Mouse (Mus musculus): ENCODE results near the gene Ccdc9. TPM values are rescaled to one million over a fixed set of nuclear protein-coding genes. Genes with fewer than 3 reads are reported as not detected.

The Ccdc9 gene
- total and polyA plus RNA-seq, 3 experiments = 8.1 to 133 (median 66.0) TPM

- no peaks in the 10 kb centered on the region for H3K36me3 ChIP-seq (replicated peaks)
- no peak for TF ChIP-seq GATA1 (IDR thresholded peaks at IDR 0.05; ENCODE audit: borderline replicate concordance, low read length)
- DNase-seq (ENCODE audit: low spot score) (no peak), ATAC-seq (ENCODE audit: extremely low read depth, insufficient number of reproducible peaks, low FRiP score, poor library complexity, severe bottlenecking) (no peak)
- H3K27me3 ChIP-seq (ENCODE audit: insufficient read depth, low read length) = peaks cover 10% of the 10 kb centered on the region
- H3K9me3 ChIP-seq (replicated peaks) = no peaks in the 10 kb centered on the region
- H3K4me1 ChIP-seq (ENCODE audit: insufficient read depth, low read depth, low read length) = peaks cover 11% of the 10 kb centered on the region
- no peak overlapping the region for H3K4me3 ChIP-seq (ENCODE audit: low read depth, low read length)
Measured at GRCm38 (mm10) chr7:16240978-16241303, 45.7 kb downstream of the Ccdc9 start.

DNA sequence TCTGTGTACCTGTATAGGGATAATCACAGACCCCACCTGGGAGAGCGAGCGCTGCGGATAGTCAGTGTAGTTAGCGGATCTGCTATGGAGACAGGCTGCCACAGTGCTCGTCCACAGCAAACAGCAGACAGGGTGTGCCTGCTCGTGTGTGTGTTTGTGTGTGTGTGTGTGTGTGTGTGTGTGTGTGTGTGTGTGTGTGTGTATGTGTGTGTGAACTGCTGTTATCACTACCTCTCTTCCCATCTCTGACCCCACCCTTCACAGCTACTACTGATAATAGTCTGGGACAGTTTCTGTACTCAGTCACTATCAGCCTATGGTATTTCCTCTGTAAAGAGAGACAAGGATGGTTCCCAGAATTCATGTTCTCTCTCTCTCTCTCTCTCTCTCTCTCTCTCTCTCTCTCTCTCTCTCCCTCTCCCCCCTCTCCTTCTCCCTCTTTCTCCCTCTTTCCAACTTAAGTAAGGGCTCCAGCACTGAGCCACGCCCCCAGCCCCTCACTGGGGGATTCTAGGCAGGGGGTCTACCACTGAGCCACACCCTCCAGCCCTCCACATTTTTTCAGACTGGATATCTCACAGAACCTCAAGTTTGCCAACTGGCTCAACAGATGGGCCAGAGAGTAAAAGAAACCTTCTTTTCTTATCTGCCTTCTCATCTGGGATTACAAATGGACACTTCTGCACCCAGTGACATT is 46.2 kb downstream of the Ccdc9 start:
- DNase-seq (ENCODE audit: low spot score) (no peak), ATAC-seq (ENCODE audit: extremely low read depth, insufficient number of reproducible peaks, low FRiP score, poor library complexity, severe bottlenecking) (peak; percentile 34; the same call in 1 of the 2 replicates)
- TF ChIP-seq POLR2AphosphoS5 (IDR thresholded peaks at IDR 0.05; ENCODE audit: insufficient replicate concordance, low read depth, low read length) = no peak
- TF ChIP-seq GATA2 (IDR thresholded peaks at IDR 0.05; ENCODE audit: borderline replicate concordance, low read depth, low read length) = no peak
- no peak for TF ChIP-seq TAL1 (conservative IDR thresholded peaks at IDR 0.05; ENCODE audit: low read depth, low read length)
- TF ChIP-seq CTCF (IDR thresholded peaks at IDR 0.05; ENCODE audit: low read depth, low read length) = no peak
- Histone ChIP-seq H3K9me3 (replicated peaks) (no peaks in the 10 kb centered on the region), H3K4me1 (ENCODE audit: insufficient read depth, low read depth, low read length) (peaks cover 11% of the 10 kb centered on the region), H3K36me3 (replicated peaks) (no peaks in the 10 kb centered on the region), H3K4me3 (ENCODE audit: low read depth, low read length) (no peak overlapping the region), H3K27me3 (ENCODE audit: insufficient read depth, low read length) (peaks cover 10% of the 10 kb centered on the region)

DNA sequence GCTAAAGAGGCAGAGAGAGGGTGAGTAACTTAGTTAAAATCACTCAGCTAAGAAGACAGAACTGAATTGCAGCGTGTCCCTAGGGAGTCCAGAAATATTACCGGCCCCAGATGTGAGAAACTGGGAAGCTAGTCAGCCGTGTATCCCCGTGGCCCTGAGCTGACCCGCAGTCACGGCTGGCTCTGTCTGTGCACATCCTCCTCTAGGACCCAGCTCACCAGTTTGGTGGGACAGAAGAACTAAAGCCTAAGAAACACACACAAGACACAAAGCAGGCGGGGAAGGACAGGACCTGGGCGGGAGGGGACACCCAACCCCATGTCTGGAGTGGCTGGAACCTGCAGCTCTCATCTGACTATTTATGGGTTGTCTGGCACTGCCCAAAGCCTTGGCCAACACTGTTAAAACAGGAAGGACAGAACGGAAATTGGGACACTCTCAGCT is 47.0 kb downstream of the Ccdc9 start:
- H3K4me3 ChIP-seq (ENCODE audit: low read depth, low read length) = no peak overlapping the region
- DNase-seq (ENCODE audit: low spot score) = no peak

DNA sequence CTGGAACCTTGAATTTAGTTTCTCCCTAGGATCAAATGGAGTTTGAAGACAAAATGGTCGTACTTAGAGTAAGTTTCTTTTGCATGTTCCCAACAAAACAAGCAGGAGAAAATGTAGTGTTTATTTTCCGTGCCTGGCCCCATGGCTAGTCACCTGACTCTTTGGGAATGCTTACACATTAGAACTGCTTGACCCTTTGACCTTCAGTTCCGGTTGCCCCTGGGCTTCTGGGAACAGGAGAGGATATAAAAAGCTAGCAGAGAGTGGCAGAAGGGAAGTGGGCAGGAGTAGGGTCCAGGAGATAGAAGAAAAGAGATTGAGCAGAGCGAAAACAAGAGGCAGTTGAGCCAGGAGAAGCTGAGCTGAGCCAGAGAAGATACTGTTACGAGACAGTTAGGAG is 56.7 kb downstream of the Ccdc9 start:
- Histone ChIP-seq H3K36me3 (replicated peaks) (no peaks in the 10 kb centered on the region), H3K9me3 (replicated peaks) (peaks cover 10% of the 10 kb centered on the region), H3K4me1 (ENCODE audit: insufficient read depth, low read depth, low read length) (no peaks in the 10 kb centered on the region), H3K27me3 (ENCODE audit: insufficient read depth, low read length) (peaks cover 10% of the 10 kb centered on the region), H3K4me3 (ENCODE audit: low read depth, low read length) (no peak overlapping the region)
- DNase-seq (ENCODE audit: low spot score) (no peak), ATAC-seq (ENCODE audit: extremely low read depth, insufficient number of reproducible peaks, low FRiP score, poor library complexity, severe bottlenecking) (no peak)
- TF ChIP-seq GATA1 (IDR thresholded peaks at IDR 0.05; ENCODE audit: borderline replicate concordance, low read length) (no peak), GATA2 (IDR thresholded peaks at IDR 0.05; ENCODE audit: borderline replicate concordance, low read depth, low read length) (no peak), TAL1 (conservative IDR thresholded peaks at IDR 0.05; ENCODE audit: low read depth, low read length) (no peak), CTCF (IDR thresholded peaks at IDR 0.05; ENCODE audit: low read depth, low read length) (no peak), POLR2AphosphoS5 (IDR thresholded peaks at IDR 0.05; ENCODE audit: insufficient replicate concordance, low read depth, low read length) (no peak)

More for the DNA sequence above, 47.0 kb downstream of the Ccdc9 start:
- Histone ChIP-seq H3K27me3 (ENCODE audit: insufficient read depth, low read length) (peaks cover 10% of the 10 kb centered on the region), H3K9me3 (replicated peaks) (no peaks in the 10 kb centered on the region), H3K36me3 (replicated peaks) (no peaks in the 10 kb centered on the region), H3K4me1 (ENCODE audit: insufficient read depth, low read depth, low read length) (peaks cover 11% of the 10 kb centered on the region)
- no peak for ATAC-seq (ENCODE audit: extremely low read depth, insufficient number of reproducible peaks, low FRiP score, poor library complexity, severe bottlenecking)
- TF ChIP-seq CTCF (IDR thresholded peaks at IDR 0.05; ENCODE audit: low read depth, low read length) (no peak), GATA1 (IDR thresholded peaks at IDR 0.05; ENCODE audit: borderline replicate concordance, low read length) (no peak), GATA2 (IDR thresholded peaks at IDR 0.05; ENCODE audit: borderline replicate concordance, low read depth, low read length) (no peak), POLR2AphosphoS5 (IDR thresholded peaks at IDR 0.05; ENCODE audit: insufficient replicate concordance, low read depth, low read length) (no peak), TAL1 (conservative IDR thresholded peaks at IDR 0.05; ENCODE audit: low read depth, low read length) (no peak)

Other genes starting within 250 kb of the Ccdc9 start
- 52.1 and 57.0 TPM in 2 replicates for gene Bicra, start 238.9 kb downstream of the Ccdc9 start, total RNA-seq (2014; fragmentation: Nextera tagmentation)
- gene Bicra, start 238.9 kb downstream of the Ccdc9 start, total RNA-seq (2017) = 1.0 and 1.1 TPM in 2 replicates
- gene Bicra, start 238.9 kb downstream of the Ccdc9 start, polyA plus RNA-seq (2012) = 52.1 and 58.9 TPM in 2 replicates
- gene Zfp541, start 225.0 kb downstream of the Ccdc9 start, total RNA-seq (2014; fragmentation: Nextera tagmentation) = not detected in 2 replicates
- gene Zfp541, start 225.0 kb downstream of the Ccdc9 start, total RNA-seq (2017) = under 0.01 TPM in 1 of 2 replicates, not detected in the other
- gene Zfp541, start 225.0 kb downstream of the Ccdc9 start, polyA plus RNA-seq (2012) = not detected in 2 replicates
- 116 and 156 TPM in 2 replicates for gene Napa, start 188.3 kb downstream of the Ccdc9 start, total RNA-seq (2014; fragmentation: Nextera tagmentation)
- gene Napa, start 188.3 kb downstream of the Ccdc9 start, total RNA-seq (2017) = 73.6 and 86.9 TPM in 2 replicates
- 137 and 159 TPM in 2 replicates for gene Napa, start 188.3 kb downstream of the Ccdc9 start, polyA plus RNA-seq (2012)
- 8.8 and 12.6 TPM in 2 replicates for gene Kptn, start 166.9 kb downstream of the Ccdc9 start, total RNA-seq (2014; fragmentation: Nextera tagmentation)
- gene Kptn, start 166.9 kb downstream of the Ccdc9 start, total RNA-seq (2017) = 15.0 and 18.7 TPM in 2 replicates
- 24.5 and 29.4 TPM in 2 replicates for gene Kptn, start 166.9 kb downstream of the Ccdc9 start, polyA plus RNA-seq (2012)
- 0.15 and 0.23 TPM in 2 replicates for gene Slc8a2, start 157.0 kb downstream of the Ccdc9 start, total RNA-seq (2014; fragmentation: Nextera tagmentation)
- gene Slc8a2, start 157.0 kb downstream of the Ccdc9 start, total RNA-seq (2017) = under 0.01 and 0.05 TPM in 2 replicates
- 0.03 TPM in 1 of 2 replicates, not detected in the other for gene Slc8a2, start 157.0 kb downstream of the Ccdc9 start, polyA plus RNA-seq (2012)
- 0.60 and 3.6 TPM in 2 replicates for gene Meis3, start 111.7 kb downstream of the Ccdc9 start, total RNA-seq (2014; fragmentation: Nextera tagmentation)
- gene Meis3, start 111.7 kb downstream of the Ccdc9 start, total RNA-seq (2017) = 1.9 and 2.2 TPM in 2 replicates
- 1.8 and 2.6 TPM in 2 replicates for gene Meis3, start 111.7 kb downstream of the Ccdc9 start, polyA plus RNA-seq (2012)
- gene Dhx34, start 64.8 kb downstream of the Ccdc9 start, total RNA-seq (2014; fragmentation: Nextera tagmentation) = 9.6 and 10.7 TPM in 2 replicates
- gene Dhx34, start 64.8 kb downstream of the Ccdc9 start, total RNA-seq (2017) = 6.9 and 8.8 TPM in 2 replicates
- gene Dhx34, start 64.8 kb downstream of the Ccdc9 start, polyA plus RNA-seq (2012) = 25.1 and 26.6 TPM in 2 replicates
- gene C5ar2, start 42.6 kb downstream of the Ccdc9 start, total RNA-seq (2014; fragmentation: Nextera tagmentation) = 0.23 and 0.63 TPM in 2 replicates
- 0.12 and 0.27 TPM in 2 replicates for gene C5ar2, start 42.6 kb downstream of the Ccdc9 start, total RNA-seq (2017)
- gene C5ar2, start 42.6 kb downstream of the Ccdc9 start, polyA plus RNA-seq (2012) = 0.02 TPM in 2 replicates
- not detected in 2 replicates for gene C5ar1, start 27.3 kb downstream of the Ccdc9 start, total RNA-seq (2014; fragmentation: Nextera tagmentation)
- 0.16 and 0.64 TPM in 2 replicates for gene C5ar1, start 27.3 kb downstream of the Ccdc9 start, total RNA-seq (2017)
- gene C5ar1, start 27.3 kb downstream of the Ccdc9 start, polyA plus RNA-seq (2012) = not detected in 2 replicates
- 3.5 and 4.1 TPM in 2 replicates for gene Inafm1, start 13.2 kb downstream of the Ccdc9 start, total RNA-seq (2014; fragmentation: Nextera tagmentation)
- 18.8 and 23.1 TPM in 2 replicates for gene Inafm1, start 13.2 kb downstream of the Ccdc9 start, total RNA-seq (2017)
- gene Inafm1, start 13.2 kb downstream of the Ccdc9 start, polyA plus RNA-seq (2012) = 92.0 and 140 TPM in 2 replicates
- gene Bbc3, start 21.6 kb upstream of the Ccdc9 start, total RNA-seq (2014; fragmentation: Nextera tagmentation) = 10.2 and 15.8 TPM in 2 replicates
- 9.0 and 16.3 TPM in 2 replicates for gene Bbc3, start 21.6 kb upstream of the Ccdc9 start, total RNA-seq (2017)
- gene Bbc3, start 21.6 kb upstream of the Ccdc9 start, polyA plus RNA-seq (2012) = 209 and 355 TPM in 2 replicates
- gene Sae1, start 101.0 kb upstream of the Ccdc9 start, total RNA-seq (2014; fragmentation: Nextera tagmentation) = 105 TPM in 2 replicates
- 319 and 383 TPM in 2 replicates for gene Sae1, start 101.0 kb upstream of the Ccdc9 start, total RNA-seq (2017)
- 49.5 and 52.0 TPM in 2 replicates for gene Sae1, start 101.0 kb upstream of the Ccdc9 start, polyA plus RNA-seq (2012)
- 62.2 and 64.4 TPM in 2 replicates for gene Zc3h4, start 114.1 kb upstream of the Ccdc9 start, total RNA-seq (2014; fragmentation: Nextera tagmentation)
- gene Zc3h4, start 114.1 kb upstream of the Ccdc9 start, total RNA-seq (2017) = 18.6 and 23.7 TPM in 2 replicates
- 179 and 193 TPM in 2 replicates for gene Zc3h4, start 114.1 kb upstream of the Ccdc9 start, polyA plus RNA-seq (2012)
- 21.6 and 22.7 TPM in 2 replicates for gene Tmem160, start 166.0 kb upstream of the Ccdc9 start, total RNA-seq (2014; fragmentation: Nextera tagmentation)
- 23.9 and 35.0 TPM in 2 replicates for gene Tmem160, start 166.0 kb upstream of the Ccdc9 start, total RNA-seq (2017)
- 166 and 224 TPM in 2 replicates for gene Tmem160, start 166.0 kb upstream of the Ccdc9 start, polyA plus RNA-seq (2012)
- gene Npas1, start 190.9 kb upstream of the Ccdc9 start, total RNA-seq (2014; fragmentation: Nextera tagmentation) = not detected in 2 replicates
- 0.05 TPM in 1 of 2 replicates, not detected in the other for gene Npas1, start 190.9 kb upstream of the Ccdc9 start, total RNA-seq (2017)
- not detected in 2 replicates for gene Npas1, start 190.9 kb upstream of the Ccdc9 start, polyA plus RNA-seq (2012)